Mouse (Mus musculus) heart, postnatal 0 days (tissue): Measurements from ENCODE around the gene Prpf3.

Source experiments
- CTCF ChIP-seq: IDR thresholded peaks from 2 replicates; pipeline ENCODE4 v1.5.1; 2016; ENCODE audit warnings: antibody characterized with exemption, control low read depth, low read depth
- EP300 ChIP-seq: IDR thresholded peaks from 2 replicates; pipeline ENCODE4 v1.6.1; 2016; ENCODE audit warnings: antibody characterized with exemption, low read depth

DNA sequence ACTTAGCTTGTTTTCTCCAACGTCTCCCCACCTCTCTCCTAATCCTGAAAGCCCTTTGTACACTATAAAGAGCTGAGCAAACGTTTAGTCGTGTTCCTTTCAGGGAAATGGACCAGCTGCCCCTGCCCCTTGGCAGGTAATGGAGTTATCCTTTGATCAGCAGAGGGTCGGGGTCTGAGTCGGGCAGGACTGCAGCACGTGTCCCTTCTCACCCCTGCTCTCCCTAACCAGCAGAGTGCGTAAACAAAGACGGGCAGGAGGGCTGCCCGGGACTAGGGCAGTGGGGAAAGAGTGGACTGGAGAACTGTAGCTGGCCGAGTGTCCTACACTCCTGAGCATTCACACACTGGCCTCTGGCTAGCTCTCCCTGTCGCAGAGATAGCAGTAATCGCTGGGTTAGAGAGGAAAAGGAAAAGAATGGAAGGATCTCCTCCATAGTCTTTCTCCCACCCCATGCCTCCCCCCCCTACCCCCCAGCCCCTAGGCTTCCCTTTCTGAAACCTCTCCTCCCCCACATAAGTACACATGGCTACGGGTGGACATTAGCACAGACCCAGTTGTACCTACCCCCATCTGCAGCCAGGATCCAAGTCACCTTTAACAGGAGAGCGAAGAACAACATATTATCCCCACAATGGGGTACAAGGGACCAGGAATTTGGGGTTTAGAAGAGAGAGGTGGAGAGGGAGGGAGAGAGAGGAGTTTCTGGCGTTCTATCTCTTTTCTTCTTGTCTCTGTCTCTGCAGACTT, 48.2 kb upstream of the Prpf3 start:
- TF ChIP-seq CTCF (no peak), EP300 (no peak)
